Mouse (Mus musculus): ENCODE measurements around the gene Schip1. TPM values are rescaled to one million over a fixed set of nuclear protein-coding genes. Genes with fewer than 3 reads are reported as not detected.

Schip1 gene
- polyA plus RNA-seq, 1 experiment from 2014 or later = 33.2 TPM

DNA sequence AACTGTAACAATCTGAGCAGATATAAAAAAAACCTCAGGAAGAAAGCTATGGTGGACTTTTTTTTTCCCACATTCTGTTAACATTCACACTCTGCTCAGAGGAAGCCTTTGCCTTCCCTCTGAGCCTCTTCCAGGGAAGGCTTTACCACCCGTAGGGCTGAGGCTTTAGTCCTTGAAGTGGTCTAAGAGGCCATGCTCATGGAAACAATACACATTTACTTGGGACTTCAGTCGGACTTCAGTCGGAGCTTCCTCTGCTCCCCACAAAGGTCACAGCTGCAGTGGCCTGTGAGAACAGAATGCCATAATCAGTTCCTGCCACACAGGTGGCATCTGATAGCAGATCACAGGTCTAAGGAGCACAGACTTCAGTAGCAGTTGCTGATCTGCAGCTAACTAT, 471.5 kb downstream of the Schip1 start:
- Histone ChIP-seq H3K27me3 (ENCODE audit: control insufficient read depth, insufficient read depth, low read length) (no peaks in the 10 kb centered on the region), H3K4me3 (replicated peaks; ENCODE audit: low read length) (no peak overlapping the region), H3K36me3 (ENCODE audit: control insufficient read depth, insufficient read depth, low read length) (0 out of 2 replicates have a peak, but pooled peaks cover 4% of the 10 kb centered on the region), H3K9ac (ENCODE audit: low read length) (no peak overlapping the region), H3K4me2 (ENCODE audit: low read depth, low read length) (no peak overlapping the region), H3K27ac (ENCODE audit: low read length) (no peak overlapping the region), H3K4me1 (ENCODE audit: control insufficient read depth, insufficient read depth, low read length) (peaks cover 8% of the 10 kb centered on the region; the same call in 1 of the 2 replicates), H3K9me3 (replicated peaks; ENCODE audit: control insufficient read depth, low read length) (0 out of 2 replicates have a peak, but pooled peaks cover 10% of the 10 kb centered on the region)
- no peak for ATAC-seq (ENCODE audit: insufficient read depth, low FRiP score)
- 64% methylated on average over 3 of the region's 3 CpGs for WGBS

DNA sequence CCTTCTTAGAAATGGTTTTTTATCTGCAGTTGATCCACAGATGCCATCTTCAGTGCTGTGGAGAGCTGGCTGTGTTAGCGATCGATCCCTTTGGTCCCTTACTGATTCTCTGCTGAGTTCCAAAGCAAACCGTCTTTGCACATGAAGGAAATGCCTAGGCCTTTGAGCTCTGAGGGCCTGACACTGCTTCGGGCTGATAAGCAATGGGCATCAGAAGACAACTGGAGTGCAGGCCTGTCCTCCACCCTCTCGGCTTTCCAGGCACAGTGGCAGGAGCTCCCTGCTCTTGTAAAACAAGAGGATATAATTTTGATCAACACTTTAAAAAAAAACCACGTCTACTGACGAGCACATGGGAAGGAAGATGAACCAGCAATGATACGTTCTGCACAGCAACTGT, 477.1 kb downstream of the Schip1 start:
- Histone ChIP-seq H3K27me3 (ENCODE audit: control insufficient read depth, insufficient read depth, low read length) (no peaks in the 10 kb centered on the region), H3K9ac (ENCODE audit: low read length) (no peak overlapping the region), H3K9me3 (replicated peaks; ENCODE audit: control insufficient read depth, low read length) (0 out of 2 replicates have a peak, but pooled peaks cover 3% of the 10 kb centered on the region), H3K27ac (ENCODE audit: low read length) (no peak overlapping the region), H3K4me3 (replicated peaks; ENCODE audit: low read length) (no peak overlapping the region), H3K4me1 (ENCODE audit: control insufficient read depth, insufficient read depth, low read length) (no peaks in the 10 kb centered on the region), H3K36me3 (ENCODE audit: control insufficient read depth, insufficient read depth, low read length) (no peaks in the 10 kb centered on the region), H3K4me2 (ENCODE audit: low read depth, low read length) (no peak overlapping the region)
- ATAC-seq (ENCODE audit: insufficient read depth, low FRiP score) = no peak
- WGBS = 82% methylated on average over 8 of the region's 8 CpGs

DNA sequence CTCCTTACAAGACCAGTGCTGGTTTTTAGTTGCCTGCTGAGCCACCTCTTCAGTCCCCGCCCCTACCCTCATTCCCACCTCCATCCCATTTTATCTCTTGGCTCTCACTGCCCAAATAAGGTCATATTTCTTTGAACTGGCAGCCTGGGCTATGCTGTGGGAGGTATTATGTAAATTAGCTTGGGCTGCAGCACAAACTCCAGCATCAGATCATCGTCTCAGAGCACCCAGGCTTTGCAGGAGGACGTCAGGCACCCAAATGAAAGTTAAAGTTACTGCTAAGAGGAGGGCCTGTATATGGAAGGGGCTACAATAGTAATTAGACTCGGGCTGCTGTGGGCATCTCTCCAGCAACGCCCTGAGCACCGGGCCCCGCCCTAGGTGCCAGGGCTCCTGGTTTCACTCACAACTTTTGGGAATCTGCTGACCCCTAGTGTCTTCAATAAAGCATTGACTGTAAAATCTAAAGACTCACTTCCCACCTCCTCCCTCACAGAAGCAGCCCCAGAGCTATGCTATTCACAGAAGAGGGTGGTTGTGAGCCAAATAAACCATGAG, 478.4 kb downstream of the Schip1 start:
- 8% methylated on average over 7 of the region's 7 CpGs for WGBS
- H3K4me3 ChIP-seq (replicated peaks; ENCODE audit: low read length) = peak overlapping the region; percentile 39
- H3K9ac ChIP-seq (ENCODE audit: low read length) = no peak overlapping the region
- H3K27me3 ChIP-seq (ENCODE audit: control insufficient read depth, insufficient read depth, low read length) = no peaks in the 10 kb centered on the region
- no peaks in the 10 kb centered on the region for H3K9me3 ChIP-seq (replicated peaks; ENCODE audit: control insufficient read depth, low read length)
- H3K4me1 ChIP-seq (ENCODE audit: control insufficient read depth, insufficient read depth, low read length) = no peaks in the 10 kb centered on the region
- peak overlapping the region; percentile 49 for H3K4me2 ChIP-seq (ENCODE audit: low read depth, low read length)
- H3K36me3 ChIP-seq (ENCODE audit: control insufficient read depth, insufficient read depth, low read length) = no peaks in the 10 kb centered on the region
- H3K27ac ChIP-seq (ENCODE audit: low read length) = no peak overlapping the region
- ATAC-seq (ENCODE audit: insufficient read depth, low FRiP score) = peak; percentile 78; the same call in 1 of the 2 replicates

DNA sequence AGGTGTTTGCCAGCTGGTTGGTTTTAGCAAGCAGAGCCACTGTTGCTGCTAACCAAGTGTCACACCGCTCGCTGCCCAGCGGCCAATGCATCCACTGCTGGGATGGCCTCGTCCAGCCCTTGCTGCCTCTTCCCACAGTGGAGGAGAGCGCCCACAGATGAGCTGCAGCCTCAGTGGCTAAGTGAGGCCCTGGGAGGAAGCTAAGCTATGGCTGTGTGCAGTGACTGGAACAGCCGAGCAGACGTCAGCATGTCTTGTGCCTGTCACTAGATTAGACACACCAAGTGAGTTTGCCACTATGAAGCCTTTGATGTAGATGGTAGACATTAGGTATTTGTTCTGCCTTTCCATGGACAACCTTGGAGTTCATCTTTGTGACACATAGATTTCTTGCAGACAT, 480.2 kb downstream of the Schip1 start:
- 79% methylated on average over 7 of the region's 7 CpGs for WGBS
- Histone ChIP-seq H3K4me1 (ENCODE audit: control insufficient read depth, insufficient read depth, low read length) (no peaks in the 10 kb centered on the region), H3K4me2 (ENCODE audit: low read depth, low read length) (no peak overlapping the region), H3K27me3 (ENCODE audit: control insufficient read depth, insufficient read depth, low read length) (no peaks in the 10 kb centered on the region), H3K9me3 (replicated peaks; ENCODE audit: control insufficient read depth, low read length) (no peaks in the 10 kb centered on the region), H3K4me3 (replicated peaks; ENCODE audit: low read length) (no peak overlapping the region), H3K36me3 (ENCODE audit: control insufficient read depth, insufficient read depth, low read length) (no peaks in the 10 kb centered on the region), H3K27ac (ENCODE audit: low read length) (no peak overlapping the region), H3K9ac (ENCODE audit: low read length) (no peak overlapping the region)
- ATAC-seq (ENCODE audit: insufficient read depth, low FRiP score) = no peak

DNA sequence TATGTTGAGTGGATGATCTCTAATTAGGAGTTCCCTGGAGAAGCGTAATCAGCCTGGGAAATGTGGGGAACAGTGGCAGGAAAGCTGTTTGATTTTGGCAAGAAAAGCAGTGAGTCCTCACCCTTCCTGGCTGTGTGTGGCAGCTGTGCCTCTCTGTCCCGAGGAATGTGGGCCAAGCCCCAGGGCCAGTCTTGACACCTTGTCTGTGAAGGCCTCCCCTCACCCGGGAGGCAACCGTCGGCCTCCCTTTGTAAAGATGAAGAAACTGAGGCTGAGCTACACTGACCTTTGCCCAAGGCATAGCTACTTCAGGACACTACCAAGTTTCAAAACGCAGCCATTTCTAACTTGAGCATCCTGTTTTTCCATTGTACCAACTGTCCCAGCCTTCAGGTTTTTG, 481.3 kb downstream of the Schip1 start:
- no peak overlapping the region for H3K4me3 ChIP-seq (replicated peaks; ENCODE audit: low read length)
- H3K9ac ChIP-seq (ENCODE audit: low read length) = no peak overlapping the region
- no peaks in the 10 kb centered on the region for H3K4me1 ChIP-seq (ENCODE audit: control insufficient read depth, insufficient read depth, low read length)
- no peaks in the 10 kb centered on the region for H3K27me3 ChIP-seq (ENCODE audit: control insufficient read depth, insufficient read depth, low read length)
- H3K36me3 ChIP-seq (ENCODE audit: control insufficient read depth, insufficient read depth, low read length) = no peaks in the 10 kb centered on the region
- ATAC-seq (ENCODE audit: insufficient read depth, low FRiP score) = no peak
- H3K27ac ChIP-seq (ENCODE audit: low read length) = no peak overlapping the region
- H3K4me2 ChIP-seq (ENCODE audit: low read depth, low read length) = no peak overlapping the region
- 48% methylated on average over 6 of the region's 6 CpGs for WGBS
- no peaks in the 10 kb centered on the region for H3K9me3 ChIP-seq (replicated peaks; ENCODE audit: control insufficient read depth, low read length)

DNA sequence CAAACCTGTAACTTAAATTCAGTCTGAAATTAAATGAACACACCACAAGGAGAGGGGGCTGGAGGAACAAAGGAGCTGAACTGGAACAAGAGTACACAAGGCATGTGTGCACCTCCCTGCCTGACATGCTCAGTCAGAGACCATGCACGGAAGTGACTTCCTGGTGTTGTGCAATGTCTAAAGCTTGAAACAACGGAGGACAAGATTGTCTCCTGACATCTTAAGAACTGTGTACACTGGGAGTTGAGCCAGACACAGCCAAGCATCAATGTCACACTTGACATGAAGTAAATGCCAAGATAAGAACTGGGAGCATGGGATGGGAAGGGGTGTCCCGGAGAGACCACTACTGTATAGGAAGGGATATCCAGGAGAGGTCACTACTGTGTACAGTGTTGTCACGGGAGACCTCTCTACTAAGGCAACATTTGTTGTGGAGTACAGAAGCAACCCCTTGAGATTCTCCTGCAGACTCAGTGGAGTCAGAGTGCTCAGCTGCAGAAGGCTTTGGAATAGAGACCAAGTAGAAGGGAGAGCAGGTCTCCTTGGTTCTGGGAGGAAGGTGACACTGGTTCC, 490.6 kb downstream of the Schip1 start:
- no peak overlapping the region for H3K27ac ChIP-seq (ENCODE audit: low read length)
- no peak for ATAC-seq (ENCODE audit: insufficient read depth, low FRiP score)
- H3K36me3 ChIP-seq (ENCODE audit: control insufficient read depth, insufficient read depth, low read length) = no peaks in the 10 kb centered on the region
- no peaks in the 10 kb centered on the region for H3K9me3 ChIP-seq (replicated peaks; ENCODE audit: control insufficient read depth, low read length)
- H3K27me3 ChIP-seq (ENCODE audit: control insufficient read depth, insufficient read depth, low read length) = no peaks in the 10 kb centered on the region
- no peak overlapping the region for H3K9ac ChIP-seq (ENCODE audit: low read length)
- H3K4me3 ChIP-seq (replicated peaks; ENCODE audit: low read length) = no peak overlapping the region
- no peak overlapping the region for H3K4me2 ChIP-seq (ENCODE audit: low read depth, low read length)
- 57% methylated on average over 4 of the region's 4 CpGs for WGBS
- H3K4me1 ChIP-seq (ENCODE audit: control insufficient read depth, insufficient read depth, low read length) = no peaks in the 10 kb centered on the region

DNA sequence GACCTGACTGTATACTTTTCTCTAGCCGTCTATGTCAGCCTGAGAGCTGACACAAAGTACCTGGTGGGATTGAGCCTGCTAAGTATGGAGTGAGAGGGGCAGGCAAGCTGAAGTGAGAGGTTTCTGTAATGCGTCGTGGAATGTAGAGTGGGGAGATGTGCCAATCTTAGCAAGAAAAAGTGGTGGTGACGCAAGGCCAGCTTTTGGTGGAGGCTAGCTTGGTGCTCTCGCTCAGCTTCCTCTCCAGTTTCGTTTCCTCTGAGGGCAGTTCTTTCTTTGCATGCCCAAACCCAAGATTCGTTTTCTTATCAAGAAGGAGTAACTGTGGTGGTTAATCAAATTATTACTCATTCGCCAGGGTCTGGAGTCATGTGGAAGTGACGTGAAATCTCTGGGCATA, 492.3 kb downstream of the Schip1 start:
- no peak overlapping the region for H3K27ac ChIP-seq (ENCODE audit: low read length)
- H3K36me3 ChIP-seq (ENCODE audit: control insufficient read depth, insufficient read depth, low read length) = no peaks in the 10 kb centered on the region
- no peak overlapping the region for H3K4me2 ChIP-seq (ENCODE audit: low read depth, low read length)
- H3K4me1 ChIP-seq (ENCODE audit: control insufficient read depth, insufficient read depth, low read length) = no peaks in the 10 kb centered on the region
- H3K9me3 ChIP-seq (replicated peaks; ENCODE audit: control insufficient read depth, low read length) = no peaks in the 10 kb centered on the region
- no peak for ATAC-seq (ENCODE audit: insufficient read depth, low FRiP score)
- no peak overlapping the region for H3K9ac ChIP-seq (ENCODE audit: low read length)
- no peaks in the 10 kb centered on the region for H3K27me3 ChIP-seq (ENCODE audit: control insufficient read depth, insufficient read depth, low read length)
- H3K4me3 ChIP-seq (replicated peaks; ENCODE audit: low read length) = no peak overlapping the region
- 86% methylated on average over 9 of the region's 9 CpGs for WGBS

DNA sequence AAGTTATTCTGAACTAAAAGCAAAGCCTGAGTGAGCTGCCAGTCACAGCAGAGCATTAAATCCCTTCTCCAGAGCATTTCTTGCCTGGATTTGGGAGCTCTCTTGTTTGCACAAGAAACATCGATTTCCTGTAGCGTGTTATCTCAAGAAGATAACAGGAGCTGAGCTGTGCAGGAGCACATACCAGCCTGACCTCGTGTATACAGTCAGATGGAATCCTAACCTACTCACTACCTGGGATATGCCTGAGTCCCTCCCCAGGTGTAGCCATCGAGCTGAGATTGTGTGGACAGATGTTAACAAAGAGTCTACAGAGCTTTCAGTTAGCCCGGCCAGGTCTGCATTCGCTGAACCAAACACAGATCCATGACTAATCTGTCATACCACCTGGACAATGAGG, 494.1 kb downstream of the Schip1 start:
- Histone ChIP-seq H3K36me3 (ENCODE audit: control insufficient read depth, insufficient read depth, low read length) (no peaks in the 10 kb centered on the region), H3K4me2 (ENCODE audit: low read depth, low read length) (no peak overlapping the region), H3K9me3 (replicated peaks; ENCODE audit: control insufficient read depth, low read length) (no peaks in the 10 kb centered on the region), H3K4me3 (replicated peaks; ENCODE audit: low read length) (no peak overlapping the region), H3K27me3 (ENCODE audit: control insufficient read depth, insufficient read depth, low read length) (no peaks in the 10 kb centered on the region), H3K4me1 (ENCODE audit: control insufficient read depth, insufficient read depth, low read length) (no peaks in the 10 kb centered on the region), H3K9ac (ENCODE audit: low read length) (no peak overlapping the region), H3K27ac (ENCODE audit: low read length) (no peak overlapping the region)
- 0 out of 2 replicates have a peak, but pooled peaks have one; percentile 38 for ATAC-seq (ENCODE audit: insufficient read depth, low FRiP score)
- WGBS = 37% methylated on average over 6 of the region's 6 CpGs

DNA sequence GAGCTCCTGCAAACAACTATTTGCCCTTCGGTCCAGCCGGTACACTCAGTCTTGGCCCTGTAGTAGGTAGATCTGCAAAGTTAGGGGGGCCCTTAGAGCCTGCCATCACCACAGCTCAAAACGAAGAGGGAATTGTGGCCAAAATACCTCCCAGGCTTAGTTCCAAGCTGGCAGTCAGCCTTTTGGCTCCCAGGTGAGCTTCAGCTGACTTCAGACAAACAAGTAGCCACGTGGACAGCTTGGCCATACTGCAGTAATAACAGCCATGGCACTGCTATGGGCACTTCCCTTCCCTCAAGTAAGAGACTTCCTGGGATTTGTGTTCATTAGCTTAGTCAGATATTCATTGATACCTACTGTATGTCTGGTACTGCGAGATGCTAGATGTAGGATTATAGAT, 495.5 kb downstream of the Schip1 start:
- ATAC-seq (ENCODE audit: insufficient read depth, low FRiP score) = no peak
- H3K4me2 ChIP-seq (ENCODE audit: low read depth, low read length) = no peak overlapping the region
- no peaks in the 10 kb centered on the region for H3K9me3 ChIP-seq (replicated peaks; ENCODE audit: control insufficient read depth, low read length)
- H3K27me3 ChIP-seq (ENCODE audit: control insufficient read depth, insufficient read depth, low read length) = no peaks in the 10 kb centered on the region
- no peaks in the 10 kb centered on the region for H3K36me3 ChIP-seq (ENCODE audit: control insufficient read depth, insufficient read depth, low read length)
- H3K4me3 ChIP-seq (replicated peaks; ENCODE audit: low read length) = no peak overlapping the region
- H3K9ac ChIP-seq (ENCODE audit: low read length) = no peak overlapping the region
- 76% methylated on average over 5 of the region's 5 CpGs for WGBS
- no peak overlapping the region for H3K27ac ChIP-seq (ENCODE audit: low read length)
- no peaks in the 10 kb centered on the region for H3K4me1 ChIP-seq (ENCODE audit: control insufficient read depth, insufficient read depth, low read length)

All from stomach, embryonic 16.5 days (tissue).